Mouse (Mus musculus) ES-E14 (cell line): Measurements from ENCODE around the gene Serpinb6a. TPM values are rescaled to one million over a fixed set of nuclear protein-coding genes. Genes with fewer than 3 reads are reported as not detected.

ENCODE experiments used
- DNase-seq: peaks from one replicate; pipeline ENCODE4 v3.0.0-alpha.2; 2013; ENCODE audit warnings: low read depth, low spot score
- H3K27ac ChIP-seq: 2 replicates; pipeline ENCODE4 v1.5.1; 2012; ENCODE audit warnings: low read depth, mild to moderate bottlenecking, low read length, moderate library complexity, mixed read lengths; ENCODE audit not compliant: poor library complexity, insufficient read depth, severe bottlenecking
- H3K36me3 ChIP-seq: 2 replicates; pipeline ENCODE4 v1.6.1; 2012; ENCODE audit warnings: mild to moderate bottlenecking, low read length, moderate library complexity, mixed read lengths; ENCODE audit not compliant: control insufficient read depth, poor library complexity, insufficient read depth, severe bottlenecking
- H3K4me1 ChIP-seq, 2 experiments: fragments of 150-350 bp in 1 of 2; sonication (generic) in 1 of 2; 2 replicates each; pipeline ENCODE4 v1.6.1; 2012; ENCODE audit warnings: low read length in 2 of 2, mild to moderate bottlenecking in 1 of 2, mixed read lengths in 1 of 2; ENCODE audit not compliant: control insufficient read depth in 2 of 2, insufficient read depth in 2 of 2, poor library complexity in 1 of 2
- H3K4me3 ChIP-seq, 2 experiments: fragments of 150-350 bp in 1 of 2; sonication (generic) in 1 of 2; 2 replicates each; pipeline ENCODE4 v1.5.1; 2012; ENCODE audit warnings: low read length in 2 of 2, low read depth in 1 of 2, mild to moderate bottlenecking in 1 of 2, mixed read lengths in 1 of 2; ENCODE audit not compliant: insufficient read depth in 1 of 2, poor library complexity in 1 of 2, severe bottlenecking in 1 of 2
- H3K9ac ChIP-seq: 2 replicates; pipeline ENCODE4 v1.6.1; 2012; ENCODE audit warnings: low read depth, mild to moderate bottlenecking, low read length, mixed read lengths; ENCODE audit not compliant: poor library complexity, insufficient read depth, severe bottlenecking
- H3K9me3 ChIP-seq: fragments of 150-350 bp; sonication (generic); 2 replicates; pipeline ENCODE4 v1.6.1; 2012; ENCODE audit warnings: low read depth, mild to moderate bottlenecking, low read length; ENCODE audit not compliant: control insufficient read depth, insufficient read depth
- CHD2 ChIP-seq: IDR thresholded peaks from 2 replicates; pipeline ENCODE4 v1.6.1; 2014; ENCODE audit warnings: mild to moderate bottlenecking, low read depth, low read length, inconsistent platforms
- HCFC1 ChIP-seq: IDR thresholded peaks from 2 replicates; pipeline ENCODE4 v1.6.1; 2012; ENCODE audit warnings: low read length, inconsistent platforms, borderline replicate concordance; ENCODE audit not compliant: insufficient read depth
- MAFK ChIP-seq: IDR thresholded peaks from 2 replicates; pipeline ENCODE4 v1.6.1; 2014; ENCODE audit warnings: mild to moderate bottlenecking, low read depth, low read length, inconsistent platforms; ENCODE audit not compliant: insufficient read depth
- ZC3H11A ChIP-seq: IDR thresholded peaks from 2 replicates; pipeline ENCODE4 v1.6.1; 2012; ENCODE audit warnings: low read depth, mild to moderate bottlenecking, inconsistent platforms, low read length, borderline replicate concordance
- ZNF384 ChIP-seq: IDR thresholded peaks from 2 replicates; pipeline ENCODE4 v1.6.1; 2012; ENCODE audit warnings: low read depth, low read length, inconsistent platforms
- in situ Hi-C, 2 experiments: fragments of 600-800 bp; cut with MboI; formaldehyde crosslinking; loops; one replicate each; pipeline ENCODE4 v1.15.1; 2025; ENCODE audit warnings: low sequenced_read_pairs in 2 of 2, inconsistent platforms in 1 of 2; ENCODE audit not compliant: unreplicated experiment in 2 of 2
- total RNA-seq: library from RNA; depleted of rRNA; stranded (reverse); fragments of 300-350 nt; gene quantifications from 2 replicates; pipeline ENCODE4 v1.2.3, GENCODE M21; 2012

Gene Serpinb6a
- total RNA-seq, 1 experiment = 57.2 TPM

DNA sequence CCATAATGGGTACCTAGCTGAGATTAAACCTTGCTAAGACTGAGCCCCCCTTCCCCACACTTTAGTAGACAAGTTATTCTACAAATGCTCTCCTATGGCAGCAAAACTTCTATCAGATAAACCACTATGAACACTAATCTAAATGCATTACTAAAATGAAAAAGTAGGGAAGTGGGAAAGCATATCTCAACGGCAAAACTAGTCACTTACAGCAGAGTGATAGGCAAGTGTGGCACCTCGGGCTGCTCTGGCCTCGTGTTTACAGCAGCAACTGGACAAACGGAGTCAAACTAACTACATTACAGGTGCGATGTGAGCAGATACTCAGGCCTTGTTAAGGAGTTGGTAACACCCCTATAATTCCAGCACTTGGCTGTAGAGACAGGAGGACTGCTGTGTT, 13.0 kb downstream of the Serpinb6a start:
- H3K9ac ChIP-seq = no peak overlapping the region
- no peak for DNase-seq
- peaks cover 5 to 6% of the 10 kb centered on the region in 2 experiments; a peak in 2 of 4 replicates for H3K4me1 ChIP-seq
- TF ChIP-seq CHD2 (no peak), ZC3H11A (no peak), ZNF384 (no peak), MAFK (no peak), HCFC1 (no peak)
- no peak overlapping the region; the same call in 1 of the 2 replicates for H3K27ac ChIP-seq
- no peak overlapping the region for H3K4me3 ChIP-seq
- no peaks in the 10 kb centered on the region for H3K9me3 ChIP-seq
- H3K36me3 ChIP-seq = no peaks in the 10 kb centered on the region
- in situ Hi-C loops = no loop called here

DNA sequence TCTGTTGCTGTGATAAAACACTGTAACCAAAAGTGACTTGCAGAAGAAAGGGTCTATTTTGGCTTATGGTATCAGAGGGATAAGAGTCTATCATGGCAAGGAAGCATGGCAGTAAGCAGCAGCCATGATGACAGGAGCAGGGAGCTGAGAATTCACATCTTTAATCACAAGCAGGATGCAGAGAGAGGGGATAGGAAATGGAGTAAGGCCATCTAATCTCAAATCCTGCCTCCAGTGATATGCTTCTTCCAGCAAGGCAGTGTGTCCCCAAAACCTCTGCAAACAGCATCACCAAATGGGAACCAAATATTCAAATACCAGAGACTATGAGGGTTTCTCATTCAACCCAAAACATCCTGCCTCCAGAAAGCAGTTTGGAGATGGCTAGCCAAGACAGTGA, 36.0 kb downstream of the Serpinb6a start:
- no peak for DNase-seq
- in situ Hi-C loops = no loop called here
- no peak overlapping the region for H3K4me3 ChIP-seq
- TF ChIP-seq HCFC1 (no peak), ZC3H11A (no peak), CHD2 (no peak), MAFK (no peak), ZNF384 (no peak)
- H3K4me1 ChIP-seq = peaks cover 0 to 14% of the 10 kb centered on the region in 2 experiments; a peak in 1 of 4 replicates
- no peak overlapping the region for H3K27ac ChIP-seq
- no peaks in the 10 kb centered on the region for H3K36me3 ChIP-seq
- no peak overlapping the region for H3K9ac ChIP-seq
- no peaks in the 10 kb centered on the region for H3K9me3 ChIP-seq

DNA sequence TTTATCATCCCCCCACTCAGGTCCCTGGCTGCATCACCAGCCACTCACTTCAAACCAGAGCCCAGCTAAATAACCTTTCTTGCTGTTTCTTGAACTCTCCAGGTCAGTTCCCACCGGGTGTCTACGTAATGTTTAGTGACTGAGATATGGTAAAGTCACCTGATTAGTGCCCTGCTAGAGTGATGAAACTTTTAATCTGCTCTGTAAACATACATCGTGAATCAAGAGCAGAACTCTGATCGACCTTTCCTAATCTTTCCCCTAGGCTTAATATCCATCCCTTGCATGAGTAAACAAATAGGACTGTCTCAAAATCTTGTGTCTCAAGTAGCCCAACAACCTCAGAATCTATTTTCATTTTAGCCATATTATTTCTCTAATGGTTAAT, 36.6 kb downstream of the Serpinb6a start:
- H3K4me3 ChIP-seq = peak overlapping the region in 1 of 2 experiments; percentile 77; a peak in 1 of 4 replicates
- no peak for DNase-seq
- in situ Hi-C loops = no loop called here
- H3K9ac ChIP-seq = peak overlapping the region; percentile 18; the same call in 1 of the 2 replicates
- H3K27ac ChIP-seq = no peak overlapping the region
- no peaks in the 10 kb centered on the region for H3K36me3 ChIP-seq
- no peak for TF ChIP-seq ZNF384
- no peak for TF ChIP-seq HCFC1
- no peak for TF ChIP-seq CHD2
- peaks cover 0 to 14% of the 10 kb centered on the region in 2 experiments; a peak in 1 of 4 replicates for H3K4me1 ChIP-seq
- H3K9me3 ChIP-seq = no peaks in the 10 kb centered on the region

DNA sequence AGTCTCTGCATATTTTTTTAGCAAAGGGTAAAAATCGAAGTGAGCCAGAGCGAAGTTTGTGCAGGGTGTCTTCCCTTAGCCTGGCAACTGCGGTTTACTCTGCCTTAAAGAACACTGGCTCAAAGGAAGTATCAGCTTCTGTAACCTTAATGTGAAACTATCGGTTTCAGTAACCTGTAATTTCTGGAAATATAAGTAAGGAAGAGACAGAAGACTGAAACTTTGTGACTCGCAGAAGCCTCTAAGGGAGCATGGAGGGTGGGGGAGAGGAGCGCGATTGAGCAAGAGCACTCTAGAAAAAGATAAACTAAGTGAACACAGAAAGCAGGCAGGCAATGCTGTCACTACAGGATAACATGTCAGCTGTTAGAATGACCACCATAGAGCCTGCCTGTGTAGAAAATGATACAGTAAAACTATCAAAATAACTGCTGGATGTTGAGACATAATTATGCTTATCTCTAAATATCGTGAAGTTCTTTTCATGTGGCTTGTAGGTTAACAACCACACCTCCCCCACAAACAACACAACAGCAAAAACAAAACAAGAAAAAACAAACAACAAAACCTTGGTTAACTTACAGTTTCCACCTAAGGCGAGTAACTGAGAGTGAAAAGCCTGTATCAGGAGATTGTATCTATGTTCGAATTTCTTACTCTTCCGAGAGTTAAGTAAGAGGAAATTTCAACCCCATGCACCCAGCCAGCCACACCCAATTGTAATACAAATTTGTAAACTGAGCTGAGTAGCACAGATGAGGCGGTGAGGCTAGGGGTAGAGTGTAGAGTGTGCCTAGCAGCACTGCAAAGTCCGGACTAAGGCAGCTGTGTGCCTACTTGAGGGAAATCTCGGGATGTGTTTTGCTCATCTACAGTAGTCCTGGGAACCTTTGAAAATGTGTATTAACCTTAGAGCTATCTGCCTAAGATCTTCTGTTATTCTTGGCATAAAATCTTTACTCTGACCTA, 37.3 kb downstream of the Serpinb6a start:
- no peak for DNase-seq
- H3K4me1 ChIP-seq = peaks cover 0 to 12% of the 10 kb centered on the region in 2 experiments; a peak in 1 of 4 replicates
- no peaks in the 10 kb centered on the region for H3K36me3 ChIP-seq
- H3K9me3 ChIP-seq = no peaks in the 10 kb centered on the region
- H3K9ac ChIP-seq = peak overlapping the region; percentile 75
- peak overlapping the region; percentile 80; the same call in 1 of the 2 replicates for H3K27ac ChIP-seq
- in situ Hi-C loops = no loop called here
- TF ChIP-seq HCFC1 (no peak), CHD2 (0 out of 2 replicates have a peak, but pooled peaks have one; percentile 5)
- peak overlapping the region; percentile 77 to 86 for H3K4me3 ChIP-seq
